Mouse (Mus musculus) myocyte (in vitro differentiated cells): ENCODE measurements at regions not wholly inside any gene's neighbourhood (a gene's known extent, or its start where the extent isn't known, plus 50 kb on each side); places are given as distances from the start of the nearest gene placed in this dataset.

Source experiments
- H3K27me3 ChIP-seq: one replicate; pipeline ENCODE4 v1.6.1; 2011; ENCODE audit not compliant: control insufficient read depth, insufficient read depth, insufficient read length
- H3K36me3 ChIP-seq: one replicate; pipeline ENCODE4 v1.6.1; 2011; ENCODE audit not compliant: control insufficient read depth, insufficient read depth
- H3K4me2 ChIP-seq: one replicate; pipeline ENCODE4 v1.6.1; 2011; ENCODE audit warnings: low read depth, control low read depth
- H3K4me3 ChIP-seq: one replicate; pipeline ENCODE4 v1.5.1; 2011; ENCODE audit warnings: mild to moderate bottlenecking, control low read depth, moderate library complexity
- H3K79me2 ChIP-seq: one replicate; pipeline ENCODE4 v1.6.1; 2011; ENCODE audit not compliant: control insufficient read depth, insufficient read depth
- H3ac ChIP-seq: one replicate; pipeline ENCODE4 v1.6.1; 2011; ENCODE audit not compliant: control insufficient read depth, insufficient read length
- CEBPB ChIP-seq: IDR thresholded peaks from 2 replicates; pipeline ENCODE4 v1.6.1; 2011; ENCODE audit warnings: mild to moderate bottlenecking, moderate library complexity; ENCODE audit not compliant: poor library complexity, insufficient read depth, severe bottlenecking
- E2F4 ChIP-seq: IDR thresholded peaks from one replicate; pipeline ENCODE4 v1.6.1; 2011; ENCODE audit warnings: mild to moderate bottlenecking, control low read depth, moderate library complexity; ENCODE audit not compliant: insufficient read depth
- MAX ChIP-seq: IDR thresholded peaks from one replicate; pipeline ENCODE4 v1.6.1; 2011; ENCODE audit warnings: low read depth, mild to moderate bottlenecking, control low read depth
- MYOD1 ChIP-seq, 3 experiments: IDR thresholded peaks; one replicate each; pipeline ENCODE4 v1.6.1; 2011; ENCODE audit warnings: control low read depth in 2 of 3, low read depth in 2 of 3, mild to moderate bottlenecking in 2 of 3, moderate library complexity in 1 of 3; ENCODE audit not compliant: insufficient read length in 2 of 3, control insufficient read depth in 1 of 3
- MYOG ChIP-seq, 3 experiments: IDR thresholded peaks; one replicate each; pipeline ENCODE4 v1.6.1; 2011; ENCODE audit warnings: control low read depth in 2 of 3, low read depth in 2 of 3, mild to moderate bottlenecking in 2 of 3; ENCODE audit not compliant: insufficient read length in 2 of 3, control insufficient read depth in 1 of 3, insufficient read depth in 1 of 3
- POLR2A ChIP-seq: IDR thresholded peaks from one replicate; pipeline ENCODE4 v1.6.1; 2011; ENCODE audit warnings: low read depth, mild to moderate bottlenecking, control low read depth, moderate library complexity; ENCODE audit not compliant: insufficient read length
- POLR2AphosphoS2 ChIP-seq: IDR thresholded peaks from one replicate; pipeline ENCODE4 v1.6.1; 2011; ENCODE audit warnings: low read depth, control low read depth; ENCODE audit not compliant: insufficient read length
- REST ChIP-seq: IDR thresholded peaks from one replicate; pipeline ENCODE4 v1.6.1; 2011; ENCODE audit warnings: mild to moderate bottlenecking, control low read depth, moderate library complexity; ENCODE audit not compliant: insufficient read depth, insufficient read length
- SRF ChIP-seq: IDR thresholded peaks from one replicate; pipeline ENCODE4 v1.6.1; 2011; ENCODE audit warnings: low read depth; ENCODE audit not compliant: control insufficient read depth, insufficient read length
- TCF12 ChIP-seq: IDR thresholded peaks from one replicate; pipeline ENCODE4 v1.6.1; 2011; ENCODE audit warnings: mild to moderate bottlenecking, control low read depth; ENCODE audit not compliant: poor library complexity, insufficient read depth, severe bottlenecking
- TCF3 ChIP-seq: IDR thresholded peaks from one replicate; pipeline ENCODE4 v1.6.1; 2011; ENCODE audit warnings: low read depth, control low read depth; ENCODE audit not compliant: insufficient read length
- USF1 ChIP-seq: IDR thresholded peaks from one replicate; pipeline ENCODE4 v1.6.1; 2011; ENCODE audit warnings: low read depth, mild to moderate bottlenecking, control low read depth, moderate library complexity

- no peak for TF ChIP-seq MYOD1 (IDR thresholded peaks at IDR 0.05; ENCODE audit: control insufficient read depth in 1 of 3, insufficient read length in 2 of 3, low read depth in 2 of 3)
- H3K79me2 ChIP-seq = no peaks in the 10 kb centered on the region
- no peaks in the 10 kb centered on the region for H3K36me3 ChIP-seq
- no peak overlapping the region for H3ac ChIP-seq
- no peaks in the 10 kb centered on the region for H3K27me3 ChIP-seq
- H3K4me2 ChIP-seq = no peak overlapping the region
- H3K4me3 ChIP-seq = no peak overlapping the region
Observed at GRCm38 (mm10) chr6:110205973-110206372, 439.4 kb upstream of the Grm7 start.

GRCm38 (mm10) chr6:110208822-110209221 is 436.6 kb upstream of the Grm7 start:
- Histone ChIP-seq H3K4me2 (no peak overlapping the region), H3K27me3 (no peaks in the 10 kb centered on the region), H3K36me3 (no peaks in the 10 kb centered on the region), H3ac (no peak overlapping the region), H3K4me3 (no peak overlapping the region), H3K79me2 (no peaks in the 10 kb centered on the region)
- TF ChIP-seq SRF (no peak), TCF12 (no peak), MYOG (IDR thresholded peaks at IDR 0.05; ENCODE audit: control insufficient read depth in 1 of 3, insufficient read depth in 1 of 3, insufficient read length in 2 of 3, low read depth in 2 of 3) (no peak), MYOD1 (IDR thresholded peaks at IDR 0.05; ENCODE audit: control insufficient read depth in 1 of 3, insufficient read length in 2 of 3, low read depth in 2 of 3) (no peak), CEBPB (no peak), REST (no peak), USF1 (no peak), TCF3 (no peak), POLR2A (no peak), E2F4 (no peak), POLR2AphosphoS2 (no peak), MAX (no peak)

GRCm38 (mm10) chr6:110247490-110247889 is 397.9 kb upstream of the Grm7 start:
- no peak overlapping the region for H3K4me2 ChIP-seq
- H3K79me2 ChIP-seq = no peaks in the 10 kb centered on the region
- TF ChIP-seq MYOD1 (IDR thresholded peaks at IDR 0.05; ENCODE audit: control insufficient read depth in 1 of 3, insufficient read length in 2 of 3, low read depth in 2 of 3) (no peak), E2F4 (no peak), POLR2A (no peak), MAX (no peak), SRF (no peak), REST (no peak), CEBPB (no peak), USF1 (no peak), MYOG (IDR thresholded peaks at IDR 0.05; ENCODE audit: control insufficient read depth in 1 of 3, insufficient read depth in 1 of 3, insufficient read length in 2 of 3, low read depth in 2 of 3) (no peak), TCF12 (no peak), TCF3 (no peak), POLR2AphosphoS2 (no peak)
- H3K4me3 ChIP-seq = no peak overlapping the region
- H3ac ChIP-seq = no peak overlapping the region
- H3K27me3 ChIP-seq = no peaks in the 10 kb centered on the region
- H3K36me3 ChIP-seq = no peaks in the 10 kb centered on the region

GRCm38 (mm10) chr6:110296549-110296948 is 348.8 kb upstream of the Grm7 start:
- no peak for TF ChIP-seq SRF
- no peak for TF ChIP-seq MAX
- no peak for TF ChIP-seq MYOG (IDR thresholded peaks at IDR 0.05; ENCODE audit: control insufficient read depth in 1 of 3, insufficient read depth in 1 of 3, insufficient read length in 2 of 3, low read depth in 2 of 3)
- TF ChIP-seq POLR2AphosphoS2 = no peak
- TF ChIP-seq TCF3 = no peak
- no peak for TF ChIP-seq CEBPB
- no peak for TF ChIP-seq E2F4
- no peak for TF ChIP-seq MYOD1 (IDR thresholded peaks at IDR 0.05; ENCODE audit: control insufficient read depth in 1 of 3, insufficient read length in 2 of 3, low read depth in 2 of 3)
- TF ChIP-seq REST = no peak
- TF ChIP-seq POLR2A = no peak
- TF ChIP-seq TCF12 = no peak
- TF ChIP-seq USF1 = no peak
- no peak overlapping the region for H3K4me3 ChIP-seq
- H3K79me2 ChIP-seq = no peaks in the 10 kb centered on the region
- H3K36me3 ChIP-seq = no peaks in the 10 kb centered on the region
- no peaks in the 10 kb centered on the region for H3K27me3 ChIP-seq
- H3ac ChIP-seq = no peak overlapping the region
- H3K4me2 ChIP-seq = no peak overlapping the region
